Mouse (Mus musculus): ENCODE results near the gene Mad2l1bp. TPM values are rescaled to one million over a fixed set of nuclear protein-coding genes. Genes with fewer than 3 reads are reported as not detected.

Gene Mad2l1bp
- total and polyA plus RNA-seq, 3 experiments: 9.7 to 19.3 (median 16.3) TPM

GRCm38 (mm10) chr17:46161179-46161578, 7.8 kb upstream of the Mad2l1bp start:
- H3K27ac ChIP-seq (ENCODE audit: insufficient read depth, low read depth): peak overlapping the region; percentile 98
- dilution Hi-C loops (cut with MboI; ENCODE audit: extremely low pct_ligation_motif_present, extremely low pct_unique_long_range_greater_than_20kb, low sequenced_read_pairs) (no loop called here), in situ Hi-C loops (cut with MboI; ENCODE audit: low pct_ligation_motif_present, low pct_unique_long_range_greater_than_20kb, low sequenced_read_pairs) (no loop called here)
- H3K4me3 ChIP-seq (replicated peaks in 1 of 3; ENCODE audit: low read depth in 2 of 3, low read length in 2 of 3, poor library complexity in 1 of 3): peak overlapping the region; percentile 67 to 94 (median 82)
- H3K4me2 ChIP-seq (ENCODE audit: insufficient read depth, low read depth, poor library complexity, severe bottlenecking): 0 out of 2 replicates have a peak overlapping the region, but pooled peaks have one; percentile 0
- no peaks in the 10 kb centered on the region for H3K27me3 ChIP-seq (replicated peaks)
- H3K9me3 ChIP-seq (replicated peaks; ENCODE audit: low read length): no peaks in the 10 kb centered on the region
- peaks cover 23 to 24% of the 10 kb centered on the region in 2 experiments for H3K36me3 ChIP-seq (replicated peaks in 1 of 2; ENCODE audit: control insufficient read depth in 1 of 2, insufficient read depth in 1 of 2, low read length in 1 of 2)
- H3K4me1 ChIP-seq (ENCODE audit: control insufficient read depth in 1 of 2, insufficient read depth in 2 of 2): peaks cover 16 to 35% of the 10 kb centered on the region in 2 experiments
- no peak for DNase-seq (ENCODE audit: extremely low read depth)
- peak overlapping the region; percentile 97 for H3K9ac ChIP-seq (ENCODE audit: insufficient read depth, low read depth)
- TF ChIP-seq UBTF (IDR thresholded peaks at IDR 0.05; ENCODE audit: low read depth, low read length): no peak
- TF ChIP-seq TCF12 (IDR thresholded peaks at IDR 0.05; ENCODE audit: low read depth, low read length): peak; percentile 14; the same call in 1 of the 2 replicates
- TF ChIP-seq MEF2A (IDR thresholded peaks at IDR 0.05; ENCODE audit: borderline replicate concordance, low read depth, low read length): 0 out of 2 replicates have a peak, but pooled peaks have one; percentile 17
- no peak for TF ChIP-seq TBP (conservative IDR thresholded peaks at IDR 0.05; ENCODE audit: low read depth, low read length)
- H3K79me2 ChIP-seq (replicated peaks; ENCODE audit: control insufficient read depth, extremely low read depth, insufficient read depth, poor library complexity, severe bottlenecking): peaks cover 15% of the 10 kb centered on the region

GRCm38 (mm10) chr17:46160686-46161085, 7.3 kb upstream of the Mad2l1bp start, which contains the start of gene Gtpbp2:
Gene Gtpbp2 (plus strand): TSS chr17:46161032.
- Histone ChIP-seq H3K27ac (ENCODE audit: insufficient read depth, low read depth) (peak within 1 kb of the TSS; percentile 98), H3K9me3 (replicated peaks; ENCODE audit: low read length) (no peaks in the 10 kb centered on the region), H3K4me3 (replicated peaks in 1 of 3; ENCODE audit: low read depth in 2 of 3, low read length in 2 of 3, poor library complexity in 1 of 3) (peak within 1 kb of the TSS; percentile 67 to 94 (median 82)), H3K4me2 (ENCODE audit: insufficient read depth, low read depth, poor library complexity, severe bottlenecking) (peak within 1 kb of the TSS; percentile 83), H3K79me2 (replicated peaks; ENCODE audit: control insufficient read depth, extremely low read depth, insufficient read depth, poor library complexity, severe bottlenecking) (peaks cover 15% of the 10 kb centered on the region), H3K36me3 (replicated peaks in 1 of 2; ENCODE audit: control insufficient read depth in 1 of 2, insufficient read depth in 1 of 2, low read length in 1 of 2) (peaks cover 18 to 19% of the 10 kb centered on the region in 2 experiments), H3K27me3 (replicated peaks) (no peaks in the 10 kb centered on the region), H3K4me1 (ENCODE audit: control insufficient read depth in 1 of 2, insufficient read depth in 2 of 2) (peaks cover 14 to 35% of the 10 kb centered on the region in 2 experiments), H3K9ac (ENCODE audit: insufficient read depth, low read depth) (peak within 1 kb of the TSS; percentile 97)
- dilution Hi-C loops (cut with MboI; ENCODE audit: extremely low pct_ligation_motif_present, extremely low pct_unique_long_range_greater_than_20kb, low sequenced_read_pairs): no loop called here
- TF ChIP-seq POLR2AphosphoS2 (IDR thresholded peaks at IDR 0.05; ENCODE audit: low read depth, low read length) (no peak; the same call in 1 of the 2 replicates), TBP (conservative IDR thresholded peaks at IDR 0.05; ENCODE audit: low read depth, low read length) (peak; percentile 75), MYC (IDR thresholded peaks at IDR 0.05; ENCODE audit: low read depth, low read length) (peak; percentile 62; the same call in 1 of the 2 replicates), MAFK (IDR thresholded peaks at IDR 0.05; ENCODE audit: insufficient replicate concordance, low read length) (no peak), E2F4 (IDR thresholded peaks at IDR 0.05; ENCODE audit: insufficient replicate concordance, low read depth, low read length) (peak; percentile 55; the same call in 1 of the 2 replicates), GABPA (IDR thresholded peaks at IDR 0.05; ENCODE audit: insufficient replicate concordance, low read depth, low read length) (peak; percentile 82; the same call in 1 of the 2 replicates), ZNF384 (IDR thresholded peaks at IDR 0.05; ENCODE audit: low read depth, low read length) (no peak), USF1 (IDR thresholded peaks at IDR 0.05; ENCODE audit: low read depth, low read length) (peak; percentile 51), ELF1 (IDR thresholded peaks at IDR 0.05; ENCODE audit: low read depth, low read length) (peak; percentile 84), POLR2A (IDR thresholded peaks at IDR 0.05; ENCODE audit: low read depth, low read length) (peak; percentile 41), NELFE (IDR thresholded peaks at IDR 0.05; ENCODE audit: low read depth, low read length) (no peak), CHD2 (IDR thresholded peaks at IDR 0.05; ENCODE audit: low read length) (peak; percentile 95), CHD1 (IDR thresholded peaks at IDR 0.05; ENCODE audit: low read depth, low read length) (no peak), MAZ (IDR thresholded peaks at IDR 0.05; ENCODE audit: low read depth, low read length) (peak; percentile 91), SIN3A (IDR thresholded peaks at IDR 0.05; ENCODE audit: low read length) (peak; percentile 80; the same call in 1 of the 2 replicates), RCOR1 (conservative IDR thresholded peaks at IDR 0.05; ENCODE audit: low read depth, low read length) (no peak), ZC3H11A (IDR thresholded peaks at IDR 0.05; ENCODE audit: low read depth, low read length) (no peak), NRF1 (IDR thresholded peaks at IDR 0.05; ENCODE audit: low read depth, low read length) (peak; percentile 55), KAT2A (IDR thresholded peaks at IDR 0.05; ENCODE audit: insufficient replicate concordance, low read length) (peak; percentile 99), IRF4 (IDR thresholded peaks at IDR 0.05; ENCODE audit: low read depth, low read length) (peak; percentile 44; the same call in 1 of the 2 replicates), SMC3 (IDR thresholded peaks at IDR 0.05; ENCODE audit: low read depth, low read length) (no peak), HCFC1 (IDR thresholded peaks at IDR 0.05; ENCODE audit: low read depth, low read length) (peak; percentile 94)
- in situ Hi-C loops (cut with MboI; ENCODE audit: low pct_ligation_motif_present, low pct_unique_long_range_greater_than_20kb, low sequenced_read_pairs): no loop called here
- peak; percentile 99 for DNase-seq (ENCODE audit: extremely low read depth)

Data from CH12.LX (cell line).